Mouse (Mus musculus) left cerebral cortex, postnatal 25 days (tissue): Measurements from ENCODE around the gene Hpd. TPM values are rescaled to one million over a fixed set of nuclear protein-coding genes. Genes with fewer than 3 reads are reported as not detected.

ENCODE experiments used
- DNase-seq, 2 experiments: peaks; one replicate each; pipeline ENCODE4 v3.0.0; 2022; ENCODE audit warnings: low spot score in 2 of 2, mixed read lengths in 1 of 2
- intact Hi-C: fragments of 180-260 bp; cut with DNase I; formaldehyde crosslinking; loops from one replicate; pipeline ENCODE4 v1.15.1; 2025
- total RNA-seq, 2 experiments: library from RNA; stranded (reverse); gene quantifications; 2 replicates each; pipeline ENCODE4 v1.2.3; 2021

Hpd gene
- total RNA-seq, 2 experiments from 2014 or later = not detected

GRCm38 (mm10) chr5:123151707-123152362 is 30.7 kb downstream of the Hpd start:
- intact Hi-C loops = no loop called here
- no peak for DNase-seq

GRCm38 (mm10) chr5:123151077-123151476 is 31.4 kb downstream of the Hpd start:
- peak in 1 of 2 experiments; percentile 36 for DNase-seq
- intact Hi-C loops = no loop called here

DNA sequence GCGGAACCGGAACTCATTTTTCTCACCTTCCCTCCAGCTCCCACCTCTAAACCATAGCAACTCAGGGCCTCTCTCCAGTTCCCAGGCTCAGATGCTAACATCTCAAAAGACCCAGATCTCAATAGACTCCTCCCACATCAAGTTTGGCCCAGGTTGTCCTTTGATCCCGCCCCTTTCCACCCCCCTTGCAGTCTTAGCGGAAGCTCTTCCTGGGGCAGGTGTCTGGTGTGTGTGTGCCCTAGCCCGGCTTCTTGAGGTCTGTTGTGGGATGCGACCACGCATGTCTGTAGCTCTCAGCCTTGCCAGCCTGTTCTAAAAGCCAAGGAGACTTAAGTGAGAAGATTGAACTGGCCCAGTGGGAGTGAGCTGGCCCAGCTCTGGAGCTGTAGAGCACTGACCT is 31.9 kb downstream of the Hpd start:
- intact Hi-C loops = no loop called here
- DNase-seq = no peak

DNA sequence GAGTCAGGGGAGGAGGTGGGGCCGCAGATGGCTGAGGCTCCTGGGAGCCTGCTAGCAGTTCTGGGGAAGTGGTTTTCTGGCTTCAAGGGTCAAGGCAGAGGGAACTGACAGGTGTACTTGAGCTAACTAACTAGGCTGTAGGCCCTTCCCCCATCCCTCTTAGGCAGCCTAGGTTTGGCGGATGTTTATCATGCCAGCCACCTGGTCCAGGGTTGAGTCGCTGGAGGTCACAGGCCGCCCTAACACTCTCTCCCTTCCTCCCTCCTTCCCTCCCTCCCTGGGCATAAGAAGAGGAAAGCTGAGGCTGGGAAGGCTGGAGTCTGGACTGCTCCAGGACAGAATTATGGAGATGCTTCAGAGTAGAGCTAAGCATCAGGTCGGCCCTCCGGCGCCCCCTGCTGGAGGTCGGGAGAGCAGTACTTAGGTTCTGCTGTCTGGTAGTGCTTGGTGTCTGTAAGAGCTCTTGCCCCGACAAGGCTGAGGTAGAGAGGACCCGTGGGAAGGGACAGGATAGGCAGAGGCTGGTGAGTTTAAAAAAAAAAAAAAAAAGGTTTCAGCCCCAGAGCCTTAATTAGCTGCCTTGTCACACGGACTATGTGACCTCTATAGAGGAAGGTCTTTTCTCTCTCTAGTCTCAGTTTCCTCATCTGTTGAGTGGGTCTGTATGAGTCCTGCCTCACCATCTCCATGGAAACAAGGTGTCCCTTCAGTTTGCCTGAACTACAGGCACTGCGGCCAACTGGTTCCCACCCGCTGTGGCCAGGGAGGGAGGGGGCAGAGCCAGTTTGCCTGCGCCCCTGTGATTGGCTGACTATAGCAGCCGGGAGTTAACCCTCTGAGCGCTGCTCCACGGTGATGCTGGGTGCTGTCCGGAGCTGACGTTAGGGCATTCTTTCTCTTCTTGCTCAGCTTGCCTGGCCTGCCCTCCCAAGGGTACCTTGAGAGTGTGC is 32.8 kb downstream of the Hpd start:
- peak; percentile 89 to 94 for DNase-seq
- intact Hi-C loops = loop anchor here (1.0 kb wide), 2 partner anchors 16 to 32 kb away; no protein-coding TSS in a partner anchor

GRCm38 (mm10) chr5:123148073-123148722 is 34.3 kb downstream of the Hpd start:
- DNase-seq = no peak
- intact Hi-C loops = no loop called here

DNA sequence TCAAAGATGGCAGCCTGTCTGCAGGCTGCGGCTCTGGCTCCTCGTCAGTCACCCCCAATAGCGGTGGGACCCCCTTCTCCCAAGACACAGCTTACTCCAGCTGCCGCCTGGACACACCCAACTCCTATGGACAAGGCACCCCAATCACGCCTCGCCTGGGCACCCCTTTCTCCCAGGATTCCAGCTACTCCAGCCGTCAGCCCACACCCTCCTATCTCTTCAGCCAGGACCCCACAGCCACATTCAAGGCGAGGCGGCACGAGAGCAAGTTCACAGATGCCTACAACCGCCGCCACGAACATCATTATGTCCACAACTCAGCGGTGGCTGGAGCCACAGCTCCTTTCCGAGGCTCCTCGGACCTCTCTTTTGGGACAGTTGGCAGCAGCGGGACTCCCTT is 35.0 kb downstream of the Hpd start:
- no peak for DNase-seq
- intact Hi-C loops = no loop called here

DNA sequence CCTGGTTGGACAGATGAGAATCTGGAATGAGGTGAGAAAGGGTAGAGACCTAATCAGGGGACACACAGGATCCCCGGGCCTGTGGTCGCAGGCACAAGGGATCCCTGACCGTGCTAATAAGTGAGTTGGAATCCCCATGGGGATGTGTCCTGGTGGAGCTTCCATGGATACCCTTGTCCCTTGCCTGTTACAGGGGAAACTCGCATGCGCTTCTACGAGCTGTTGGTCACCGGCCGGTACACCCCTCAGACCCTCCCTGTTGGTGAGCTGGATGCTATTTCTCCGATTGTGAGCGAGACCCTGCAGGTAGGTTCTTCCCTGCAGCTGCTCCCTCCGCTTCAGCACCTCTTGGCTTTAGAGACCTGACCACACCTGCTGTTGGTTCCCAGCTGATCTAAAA is 36.2 kb downstream of the Hpd start:
- intact Hi-C loops = no loop called here
- no peak for DNase-seq

GRCm38 (mm10) chr5:123144746-123145590 is 37.6 kb downstream of the Hpd start:
- no peak for DNase-seq
- intact Hi-C loops = no loop called here

GRCm38 (mm10) chr5:123143971-123144745 is 38.4 kb downstream of the Hpd start:
- DNase-seq = no peak
- intact Hi-C loops = no loop called here

DNA sequence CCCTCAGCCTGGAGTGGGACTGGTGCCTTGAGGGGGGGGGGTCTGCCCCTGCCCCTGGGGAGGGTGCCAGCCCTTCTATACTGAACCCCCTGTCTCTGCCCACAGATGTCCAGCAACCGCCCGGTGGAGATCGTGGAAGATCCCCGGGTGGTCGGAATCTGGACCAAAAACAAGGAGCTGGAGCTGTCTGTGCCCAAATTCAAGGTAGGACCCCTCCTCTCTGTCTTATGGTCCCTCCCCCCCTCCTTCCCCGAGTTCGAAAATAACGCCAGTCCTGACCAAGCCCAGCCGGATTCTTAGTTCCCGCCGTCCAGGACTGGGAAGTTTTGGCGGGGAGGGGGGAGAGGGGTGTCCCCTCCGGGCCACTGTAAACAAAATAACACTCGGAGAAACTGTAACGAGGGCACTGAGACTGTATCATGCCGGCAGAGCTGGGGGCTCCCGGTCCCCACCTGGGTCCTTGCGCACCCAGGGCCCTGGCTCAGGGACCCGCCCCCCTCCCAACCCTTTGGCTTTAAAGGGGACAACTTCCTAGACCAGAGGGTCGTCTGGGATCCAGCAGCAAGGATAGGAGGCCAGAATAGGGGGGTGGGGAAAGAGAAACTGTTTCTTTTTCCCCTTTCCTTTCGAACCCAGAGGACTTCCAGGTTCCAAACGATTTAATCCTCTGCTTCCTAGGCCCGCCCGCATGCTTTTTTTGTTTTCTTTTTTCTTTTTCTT is 39.1 kb downstream of the Hpd start:
- intact Hi-C loops = no loop called here
- DNase-seq = peak in 1 of 2 experiments; percentile 48

DNA sequence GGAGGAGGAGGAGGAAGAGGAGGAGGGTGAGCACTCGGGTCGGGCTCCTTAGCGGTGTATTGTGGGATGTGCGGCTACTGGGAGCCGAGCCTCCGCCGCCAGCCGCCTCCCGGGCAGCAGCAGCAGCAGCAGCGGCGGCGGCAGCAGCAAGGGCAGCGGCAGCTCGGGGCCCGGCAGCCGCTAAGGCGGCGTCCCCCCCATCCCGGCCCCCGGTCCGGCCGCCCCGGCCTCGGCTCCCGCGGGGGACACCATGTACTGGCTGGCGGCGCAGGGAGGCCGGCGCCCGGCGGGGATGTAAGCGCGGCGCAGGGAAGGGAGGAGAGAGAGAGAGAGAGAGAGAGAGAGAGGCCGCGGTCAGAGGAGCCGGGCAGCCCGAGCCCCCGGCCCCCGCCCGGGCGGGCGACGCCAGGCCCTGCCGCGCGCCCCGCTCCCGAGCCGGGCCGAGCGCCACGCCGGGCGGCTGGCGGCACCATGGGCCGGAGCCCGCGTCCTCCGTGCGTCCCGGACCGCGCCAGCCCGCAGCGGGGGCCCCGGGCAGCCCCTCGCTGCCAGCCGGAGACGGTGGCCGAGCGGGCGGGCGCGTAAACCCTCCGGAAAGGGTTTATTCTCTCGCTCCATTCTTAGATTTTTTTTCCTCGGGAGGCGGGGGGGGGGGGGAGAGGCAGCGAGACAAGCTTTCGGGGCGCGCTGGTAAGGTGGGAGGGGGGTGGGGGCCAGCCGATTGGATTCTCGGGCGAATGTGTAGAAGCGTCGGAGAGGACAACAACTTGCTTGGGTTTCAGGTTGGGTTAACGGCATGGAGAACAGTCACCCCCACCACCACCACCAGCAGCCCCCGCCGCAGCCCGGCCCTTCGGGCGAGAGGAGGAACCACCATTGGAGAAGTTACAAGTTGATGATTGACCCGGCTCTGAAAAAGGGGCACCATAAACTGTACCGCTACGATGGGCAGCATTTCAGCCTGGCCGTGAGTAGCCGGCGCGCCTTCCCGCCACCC is 40.1 kb downstream of the Hpd start, which contains the start of gene Setd1b:
Gene Setd1b (plus strand): TSS at position 33 of the 997 bp plus-strand sequence.
- DNase-seq = peak; percentile 52 to 66
- intact Hi-C loops = no loop called here

GRCm38 (mm10) chr5:123141555-123142160 is 40.9 kb downstream of the Hpd start:
- DNase-seq = peak in 1 of 2 experiments; percentile 62
- intact Hi-C loops = no loop called here

DNA sequence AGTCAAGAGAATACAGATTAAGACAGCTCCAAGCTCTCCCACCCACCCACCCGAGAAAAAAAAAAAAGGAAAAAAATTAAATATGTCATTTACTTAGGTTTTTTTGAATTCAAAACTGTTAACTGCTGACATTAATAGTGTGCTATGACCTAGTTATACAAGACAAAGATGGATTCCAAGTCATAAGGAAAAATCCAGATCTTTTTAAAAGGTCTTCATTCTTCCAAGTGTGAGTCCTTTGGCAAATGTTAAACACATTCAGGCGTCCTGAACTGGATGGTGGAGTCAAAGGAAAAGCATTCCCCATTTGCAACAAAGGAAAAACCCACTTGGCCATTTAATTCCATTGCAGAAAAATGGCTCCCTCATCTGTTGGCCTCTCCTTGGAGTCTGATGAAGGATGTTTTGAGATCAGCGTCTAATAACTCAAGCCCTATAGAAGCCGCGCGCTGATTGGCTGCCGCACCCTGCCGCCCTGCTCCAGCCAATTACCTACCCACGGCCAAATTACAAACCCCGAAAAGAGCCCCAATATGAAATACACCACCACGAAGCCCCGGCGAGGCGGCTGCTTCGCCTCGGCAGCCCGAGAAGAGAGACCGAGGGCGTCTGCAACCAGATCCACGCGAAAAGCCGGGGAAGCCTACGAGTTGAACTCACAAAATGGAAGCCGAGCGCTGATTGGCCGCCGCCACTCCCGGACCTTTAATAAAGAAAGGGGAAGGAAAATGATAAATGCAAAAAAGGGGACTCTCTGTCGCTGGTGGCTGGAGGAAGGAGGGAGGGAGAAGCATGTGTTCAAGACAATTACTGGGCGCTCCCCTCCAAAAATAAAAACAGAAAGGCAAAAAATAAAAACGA is 41.6 kb downstream of the Hpd start:
- intact Hi-C loops = no loop called here
- DNase-seq = peak; percentile 94 to 98

- intact Hi-C loops = no loop called here
- no peak for DNase-seq
These were observed 42.6 kb downstream of the Hpd start for GRCm38 (mm10) chr5:123139722-123140627.
